Mouse (Mus musculus) forebrain, postnatal 0 days (tissue): ENCODE results near the gene Tnfsf14. TPM values are rescaled to one million over a fixed set of nuclear protein-coding genes. Genes with fewer than 3 reads are reported as not detected.
A peak's percentile ranks its signal among the peaks of the same experiment; 100 is the strongest.

ENCODE experiments used
- ATAC-seq: fragments of 200-750 bp; cut with Nextera tagmentation; 2 replicates; pipeline ENCODE4 v1.8.0; 2017; ENCODE audit warnings: mild to moderate bottlenecking, moderate library complexity
- DNase-seq: peaks from one replicate; pipeline ENCODE4 v3.0.0-alpha.2; 2015
- H3K27ac ChIP-seq: fragments of 300-500 bp; sonication (generic); 2 replicates; pipeline ENCODE4 v1.5.1; 2014; ENCODE audit warnings: low read depth, mild to moderate bottlenecking, antibody characterized with exemption, low read length, moderate library complexity, mixed read lengths
- H3K27me3 ChIP-seq: fragments of 300-500 bp; sonication (generic); 2 replicates; pipeline ENCODE4 v1.6.1; 2014; ENCODE audit warnings: mild to moderate bottlenecking, low read length, mixed read lengths; ENCODE audit not compliant: insufficient read depth
- H3K36me3 ChIP-seq: fragments of 300-500 bp; sonication (generic); 2 replicates; pipeline ENCODE4 v1.6.1; 2014; ENCODE audit warnings: mild to moderate bottlenecking, moderate library complexity; ENCODE audit not compliant: insufficient read depth
- H3K4me1 ChIP-seq: fragments of 300-500 bp; sonication (generic); 2 replicates; pipeline ENCODE4 v1.6.1; 2014; ENCODE audit warnings: antibody characterized with exemption; ENCODE audit not compliant: insufficient read depth
- H3K4me2 ChIP-seq: fragments of 300-500 bp; sonication (generic); 2 replicates; pipeline ENCODE4 v1.6.1; 2014; ENCODE audit warnings: low read depth, mild to moderate bottlenecking, moderate library complexity
- H3K4me3 ChIP-seq: fragments of 300-500 bp; sonication (generic); 2 replicates; pipeline ENCODE4 v1.5.1; 2014; ENCODE audit warnings: low read depth, low read length, mixed read lengths
- H3K9ac ChIP-seq: fragments of 300-500 bp; sonication (generic); 2 replicates; pipeline ENCODE4 v1.6.1; 2014; ENCODE audit warnings: mild to moderate bottlenecking
- H3K9me3 ChIP-seq: fragments of 300-500 bp; sonication (generic); 2 replicates; pipeline ENCODE4 v1.6.1; 2016; ENCODE audit warnings: low read length
- CTCF ChIP-seq: sonication (generic); IDR thresholded peaks from 2 replicates; pipeline ENCODE4 v1.5.1; 2016; ENCODE audit warnings: antibody characterized with exemption, control low read depth, low read depth
- WGBS: fragments of 180-500 bp; shearing (Covaris S2); extraction: QIAGEN DNeasy Blood & Tissue Kit; methylation state at CpG from one replicate; pipeline ENCODE4 v1.1.7; 2014; 5-methylcytosine and 5-hydroxymethylcytosine counted together
- polyA plus RNA-seq: library from polyadenylated mRNA; unstranded; fragments of >200 nt; fragmentation: Nextera tagmentation; extraction: Ambion mirVana; gene quantifications from 2 replicates; pipeline ENCODE4 v1.2.1, GENCODE M21; 2015
- total RNA-seq: library from RNA; depleted of rRNA; stranded (reverse); fragments of >200 nt; gene quantifications from 2 replicates; pipeline ENCODE4 v1.2.3, GENCODE M21; 2014

Gene Tnfsf14
- total and polyA plus RNA-seq, 2 experiments from 2014 or later = not detected

GRCm38 (mm10) chr17:57219884-57220207 is 25.9 kb upstream of the Tnfsf14 start:
- no peak overlapping the region for H3K27ac ChIP-seq
- H3K9ac ChIP-seq = no peak overlapping the region
- ATAC-seq (no peak), DNase-seq (no peak)
- peak; percentile 43; the same call in 1 of the 2 replicates for TF ChIP-seq CTCF
- H3K27me3 ChIP-seq = no peaks in the 10 kb centered on the region
- no peaks in the 10 kb centered on the region for H3K9me3 ChIP-seq
- no peaks in the 10 kb centered on the region for H3K4me1 ChIP-seq
- 14% methylated on average over 3 of the region's 3 CpGs for WGBS
- no peak overlapping the region for H3K4me2 ChIP-seq
- H3K36me3 ChIP-seq = no peaks in the 10 kb centered on the region
- H3K4me3 ChIP-seq = no peak overlapping the region

DNA sequence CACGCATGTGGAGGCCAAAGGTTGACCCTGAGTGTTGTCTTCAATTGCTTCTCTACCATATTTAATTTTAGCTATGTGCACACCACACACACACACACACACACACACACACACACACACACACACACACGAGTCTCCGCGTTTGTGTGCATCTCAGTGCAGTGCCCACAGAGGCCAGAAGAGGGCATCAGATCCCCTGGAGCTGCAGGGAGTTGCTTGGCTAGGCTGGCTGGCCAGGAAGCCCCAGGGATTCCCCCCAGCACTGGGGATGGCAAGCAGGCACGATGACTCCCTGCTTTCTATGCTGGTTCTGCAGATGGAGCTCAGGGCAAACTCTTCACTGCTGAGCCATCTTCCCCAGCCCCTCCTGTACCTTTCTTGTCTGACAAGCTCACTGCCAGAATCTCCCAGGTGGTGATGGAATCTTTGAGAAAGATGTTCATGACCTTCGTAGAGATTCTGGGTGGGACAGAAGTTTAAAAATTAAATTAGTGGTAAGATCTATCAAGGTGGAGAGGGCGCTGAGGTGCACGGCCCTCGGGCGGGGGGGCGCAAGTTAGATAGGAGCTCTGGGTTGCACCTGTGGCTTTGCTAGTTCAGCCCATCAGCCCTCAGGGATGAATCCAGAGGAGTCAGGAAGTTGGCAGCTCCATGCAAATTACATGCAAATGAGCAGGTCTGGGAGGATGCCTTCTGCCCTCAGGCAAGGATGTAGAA is 25.3 kb upstream of the Tnfsf14 start:
- Histone ChIP-seq H3K9me3 (no peaks in the 10 kb centered on the region), H3K36me3 (no peaks in the 10 kb centered on the region), H3K4me2 (no peak overlapping the region), H3K4me3 (no peak overlapping the region), H3K27me3 (no peaks in the 10 kb centered on the region), H3K27ac (no peak overlapping the region), H3K4me1 (no peaks in the 10 kb centered on the region), H3K9ac (no peak overlapping the region)
- 20% methylated on average over 11 of the region's 11 CpGs for WGBS
- DNase-seq = peak; percentile 61
- peak; percentile 82 for TF ChIP-seq CTCF
- ATAC-seq = peak; percentile 65

DNA sequence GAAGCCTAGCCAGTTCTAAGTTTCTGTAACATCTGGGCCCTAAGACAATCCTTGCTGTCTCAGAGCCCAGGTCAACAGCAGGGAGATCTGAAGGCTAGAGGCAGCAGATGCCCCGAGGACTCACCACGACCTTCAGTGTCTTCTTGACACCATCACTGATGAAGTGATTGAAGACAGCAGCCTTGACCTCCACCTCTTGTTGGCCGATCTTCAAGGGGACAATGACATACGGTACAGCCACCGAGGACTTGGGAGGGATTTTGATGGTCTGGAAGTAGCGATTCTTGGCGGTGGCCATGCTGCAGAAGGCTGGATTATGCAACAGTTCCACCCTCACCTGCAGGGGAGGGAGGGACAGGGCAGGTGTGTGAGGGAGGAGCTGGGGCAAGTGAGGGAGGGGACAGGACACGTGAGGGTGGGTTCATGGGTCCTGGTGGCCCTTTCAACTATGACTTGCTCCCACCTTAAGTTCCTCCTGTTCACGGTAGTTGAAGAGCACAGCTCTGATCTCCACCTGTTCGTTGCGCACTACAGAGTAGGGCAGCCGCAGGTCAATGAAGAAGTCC is 24.4 kb upstream of the Tnfsf14 start:
- H3K9me3 ChIP-seq = no peaks in the 10 kb centered on the region
- H3K4me3 ChIP-seq = no peak overlapping the region
- no peak for DNase-seq
- H3K27me3 ChIP-seq = no peaks in the 10 kb centered on the region
- TF ChIP-seq CTCF = no peak
- H3K27ac ChIP-seq = no peak overlapping the region
- no peak overlapping the region for H3K4me2 ChIP-seq
- WGBS = 79% methylated on average over 12 of the region's 12 CpGs
- H3K36me3 ChIP-seq = no peaks in the 10 kb centered on the region
- no peak overlapping the region for H3K9ac ChIP-seq
- ATAC-seq = no peak
- H3K4me1 ChIP-seq = no peaks in the 10 kb centered on the region

GRCm38 (mm10) chr17:57214676-57215387 is 20.9 kb upstream of the Tnfsf14 start:
- H3K4me1 ChIP-seq = no peaks in the 10 kb centered on the region
- 49% methylated on average over 13 of the region's 13 CpGs for WGBS
- peak; percentile 57 for DNase-seq
- no peaks in the 10 kb centered on the region for H3K36me3 ChIP-seq
- peak overlapping the region; percentile 10; the same call in 1 of the 2 replicates for H3K4me2 ChIP-seq
- H3K9me3 ChIP-seq = no peaks in the 10 kb centered on the region
- no peak overlapping the region for H3K4me3 ChIP-seq
- no peak overlapping the region for H3K9ac ChIP-seq
- no peak for TF ChIP-seq CTCF
- H3K27ac ChIP-seq = no peak overlapping the region
- H3K27me3 ChIP-seq = no peaks in the 10 kb centered on the region
- ATAC-seq = peak; percentile 82

DNA sequence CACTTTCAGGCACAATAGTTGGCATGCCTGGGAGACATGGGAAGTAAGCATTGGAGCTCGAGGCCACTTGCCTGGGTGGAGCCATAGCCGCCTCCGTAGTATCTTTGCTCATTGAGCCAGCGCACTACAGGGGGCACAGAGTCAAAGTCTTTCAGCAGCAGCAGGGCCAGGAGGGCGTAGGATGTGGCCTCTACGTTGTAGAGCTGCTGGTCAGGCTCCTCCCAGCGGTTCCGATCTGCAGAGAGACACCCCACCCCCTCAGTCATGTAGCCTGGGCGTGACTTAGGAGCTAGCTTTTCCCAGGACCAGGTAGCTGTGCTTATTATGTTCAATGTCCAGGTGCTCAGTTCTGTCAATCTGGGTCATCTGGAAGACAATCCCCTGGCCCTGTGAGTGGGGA is 17.5 kb upstream of the Tnfsf14 start:
- whole genome bisulfite sequencing = 68% methylated on average over 9 of the region's 9 CpGs
- TF ChIP-seq CTCF = no peak
- DNase-seq (no peak), ATAC-seq (no peak)
- H3K4me3 ChIP-seq = no peak overlapping the region
- no peaks in the 10 kb centered on the region for H3K36me3 ChIP-seq
- H3K9me3 ChIP-seq = no peaks in the 10 kb centered on the region
- no peaks in the 10 kb centered on the region for H3K27me3 ChIP-seq
- no peak overlapping the region for H3K27ac ChIP-seq
- H3K9ac ChIP-seq = no peak overlapping the region
- no peaks in the 10 kb centered on the region for H3K4me1 ChIP-seq
- H3K4me2 ChIP-seq = no peak overlapping the region

DNA sequence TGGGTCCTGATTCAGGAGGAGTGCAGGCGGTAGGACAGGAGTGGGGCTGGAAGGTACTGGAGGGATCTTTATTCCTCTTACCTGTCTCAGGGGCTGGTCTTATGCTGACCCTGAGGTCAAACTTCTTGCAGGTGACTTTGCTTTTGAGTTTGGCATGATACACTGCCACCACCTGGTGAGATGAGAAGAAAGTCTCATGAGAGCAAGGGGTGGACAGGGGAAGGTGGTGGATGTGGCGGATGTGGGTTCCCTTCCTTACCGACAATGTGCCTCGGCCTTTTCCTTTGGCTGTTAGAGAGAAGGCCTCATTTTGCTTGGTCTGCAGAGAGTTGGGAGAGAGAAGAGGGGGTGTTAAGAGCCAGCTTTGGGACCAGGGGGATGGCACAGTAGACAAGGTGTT is 15.4 kb upstream of the Tnfsf14 start:
- no peak overlapping the region for H3K4me3 ChIP-seq
- H3K27ac ChIP-seq = no peak overlapping the region
- no peak for DNase-seq
- H3K9ac ChIP-seq = no peak overlapping the region
- no peak overlapping the region for H3K4me2 ChIP-seq
- H3K9me3 ChIP-seq = no peaks in the 10 kb centered on the region
- no peaks in the 10 kb centered on the region for H3K4me1 ChIP-seq
- no peak for TF ChIP-seq CTCF
- WGBS = 89% methylated on average over 4 of the region's 4 CpGs
- H3K36me3 ChIP-seq = no peaks in the 10 kb centered on the region
- ATAC-seq = no peak
- H3K27me3 ChIP-seq = no peaks in the 10 kb centered on the region

DNA sequence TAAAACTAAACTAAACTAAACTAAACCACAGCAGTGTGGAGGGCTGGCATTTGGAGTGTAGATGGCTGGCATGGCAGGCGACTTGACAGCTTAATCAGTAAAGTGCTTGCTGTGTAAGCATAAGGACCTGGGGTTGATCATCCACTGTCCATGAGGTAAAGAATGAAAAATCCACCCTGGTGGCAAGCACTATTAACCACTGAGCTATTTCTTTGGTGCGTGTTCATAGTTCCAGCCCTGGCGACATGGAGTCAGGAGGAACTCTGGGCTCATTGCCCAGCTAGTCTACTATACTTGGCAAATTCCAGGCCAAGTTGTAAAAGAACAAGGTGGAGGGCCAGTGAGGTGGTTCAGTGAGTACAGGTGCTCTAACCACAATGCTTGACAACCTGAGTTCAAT is 14.0 kb upstream of the Tnfsf14 start:
- H3K4me1 ChIP-seq = no peaks in the 10 kb centered on the region
- 73% methylated on average over 3 of the region's 3 CpGs for WGBS
- no peaks in the 10 kb centered on the region for H3K36me3 ChIP-seq
- H3K4me3 ChIP-seq = no peak overlapping the region
- H3K9ac ChIP-seq = no peak overlapping the region
- no peak for ATAC-seq
- no peak for TF ChIP-seq CTCF
- no peak for DNase-seq
- H3K4me2 ChIP-seq = no peak overlapping the region
- no peaks in the 10 kb centered on the region for H3K9me3 ChIP-seq
- no peak overlapping the region for H3K27ac ChIP-seq
- no peaks in the 10 kb centered on the region for H3K27me3 ChIP-seq
